Comparison of ENCODE assay signal across 28 mouse cellular contexts in genomic region chr1:172751241-172751640, GRCm38 (mm10). TPM values are rescaled to one million over a fixed set of nuclear protein-coding genes. Genes with fewer than 3 reads are reported as not detected.
A peak's percentile ranks its signal among the peaks of the same experiment; 100 is the strongest.
DNase-seq lines count a peak whose midpoint lies in the region; ATAC-seq lines count a peak whose summit lies in the region.
"Had no signal": no experiment of that assay in that cellular context is flagged by ENCODE, and none has a peak within 500 bp of the region (broad histone marks: within the 10 kb centered on the region; RNA-seq: fewer than 3 reads in every experiment).

No protein-coding gene starts in this region.

- peak; percentile 87 for ATAC-seq in frontal cortex, adult (ENCODE audit: low TSS enrichment)
- ATAC-seq: forebrain, embryonic 13.5 days; forebrain, embryonic 16.5 days; hindbrain, postnatal 0 days; inflammation-experienced regulatory T-cells, adult 6 months; intestine, embryonic 16.5 days; Patski had no signal

- DNase-seq in frontal cortex, postnatal 10 days (ENCODE audit: low spot score in 2 of 2): no peak
- peak; percentile 6 for DNase-seq in right cerebral cortex, postnatal 25 days
- no peak for DNase-seq in right cerebral cortex, postnatal 14 days
- peak; percentile 74 for DNase-seq in telencephalon, adult 2 months (ENCODE audit: low read depth, low spot score)
- DNase-seq in layer of hippocampus, adult 18-20 months (ENCODE audit: low spot score in 2 of 2): no peak
- DNase-seq: adrenal gland, postnatal 10 days; adrenal gland, postnatal 36 days; B cell, adult 2 months; cerebellum, adult 11 months; cerebellum, adult 2 months; cerebellum, adult 9-11 months; cerebellum, postnatal 25 days; embryo, embryonic 11 days; gastrocnemius, postnatal 36 days; heart, adult 2 months; heart, postnatal 14 days; heart, postnatal 4 days had no signal

RNA-seq across cellular contexts. Expression of gene Crp, which starts 53.4 kb away (rescaled TPM):
- total RNA-seq in layer of hippocampus, adult 18-20 months (2021): not detected
- total RNA-seq: adrenal gland, adult 18-20 months; CH12.LX; common myeloid progenitor, adult 5-6 weeks; granulocyte monocyte progenitor cell, adult 5-6 weeks; heart, adult 2 months; heart, postnatal 14 days; heart, postnatal 4 days; hindbrain, postnatal 0 days had no signal

Comparison
In these comparisons a context has a peak if more than half of its experiments do, and no peak if none do; other contexts are left out.
1. DNase-seq: peak in right cerebral cortex, postnatal 25 days (single experiment) and telencephalon, adult 2 months (single experiment); none in frontal cortex, postnatal 10 days (0 of 2), right cerebral cortex, postnatal 14 days (single experiment) and layer of hippocampus, adult 18-20 months (0 of 2).